Mouse (Mus musculus) heart, adult 11 months (tissue): ENCODE measurements around the gene Serpinb9b.

ENCODE experiments used
- DNase-seq: peaks from one replicate; pipeline ENCODE4 v3.0.0; 2022

The Serpinb9b gene

GRCm38 (mm10) chr13:33027244-33027643, at the start of gene Serpinb9b:
Gene Serpinb9b, plus strand, starts transcription at chr13:33027416.
- DNase-seq: peak; percentile 58

GRCm38 (mm10) chr13:32982556-32983042, 44.6 kb upstream of the Serpinb9b start:
- DNase-seq: peak; percentile 24

- DNase-seq: no peak
These were observed 41.0 kb upstream of the Serpinb9b start for GRCm38 (mm10) chr13:32986256-32986655.

- peak; percentile 84 for DNase-seq
These were observed 33.9 kb upstream of the Serpinb9b start for GRCm38 (mm10) chr13:32993152-32993893.

GRCm38 (mm10) chr13:32993894-32994242, 33.3 kb upstream of the Serpinb9b start:
- no peak for DNase-seq

DNA sequence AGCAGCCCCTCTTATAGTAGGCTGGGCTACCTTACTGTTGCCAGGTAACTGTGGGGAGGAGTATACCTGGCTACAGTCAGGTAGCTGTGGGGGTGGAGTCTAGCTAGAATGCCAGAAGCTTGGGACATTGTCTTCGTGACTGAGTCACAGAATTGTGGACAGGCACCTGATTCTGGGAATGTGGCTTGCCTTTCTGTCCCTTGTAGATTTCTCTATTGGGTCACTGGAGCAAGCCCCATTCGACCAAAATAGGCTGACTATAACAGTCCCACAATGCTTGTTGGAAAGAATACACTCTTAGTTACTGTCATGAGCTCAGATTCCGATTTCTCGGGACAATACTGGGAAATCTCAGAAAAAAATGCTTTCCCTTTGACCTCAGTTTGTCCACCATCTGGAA, 32.2 kb upstream of the Serpinb9b start:
- peak; percentile 83 for DNase-seq

GRCm38 (mm10) chr13:33001341-33001740, 25.9 kb upstream of the Serpinb9b start:
- peak; percentile 30 for DNase-seq

DNA sequence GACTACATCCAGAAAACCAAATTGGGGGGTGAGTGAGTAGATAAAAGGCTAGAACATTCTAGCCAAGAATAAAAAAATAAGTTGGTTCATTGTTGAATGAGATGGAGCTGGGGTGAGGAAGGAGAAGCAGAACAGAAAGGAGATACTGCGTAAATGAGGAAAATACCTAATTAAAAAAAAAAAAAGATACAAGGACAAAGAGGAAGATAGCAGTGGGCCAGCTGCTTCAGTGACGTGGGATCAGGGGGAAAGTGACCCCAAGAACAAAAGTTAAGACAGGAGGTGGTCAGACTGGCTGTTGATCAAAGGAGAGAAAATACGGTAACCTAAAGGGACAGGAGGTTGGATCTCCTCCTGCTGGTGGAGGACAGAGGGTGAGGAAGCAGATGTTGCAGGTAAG, 24.3 kb upstream of the Serpinb9b start, which contains the start of gene Serpinb9:
Gene Serpinb9 (plus strand): TSS at position 301 of the 400 bp plus-strand sequence.
- DNase-seq: no peak

GRCm38 (mm10) chr13:33003523-33004413, 23.4 kb upstream of the Serpinb9b start:
- DNase-seq: peak; percentile 59

GRCm38 (mm10) chr13:33004414-33005105, 22.7 kb upstream of the Serpinb9b start:
- peak; percentile 99 for DNase-seq

DNA sequence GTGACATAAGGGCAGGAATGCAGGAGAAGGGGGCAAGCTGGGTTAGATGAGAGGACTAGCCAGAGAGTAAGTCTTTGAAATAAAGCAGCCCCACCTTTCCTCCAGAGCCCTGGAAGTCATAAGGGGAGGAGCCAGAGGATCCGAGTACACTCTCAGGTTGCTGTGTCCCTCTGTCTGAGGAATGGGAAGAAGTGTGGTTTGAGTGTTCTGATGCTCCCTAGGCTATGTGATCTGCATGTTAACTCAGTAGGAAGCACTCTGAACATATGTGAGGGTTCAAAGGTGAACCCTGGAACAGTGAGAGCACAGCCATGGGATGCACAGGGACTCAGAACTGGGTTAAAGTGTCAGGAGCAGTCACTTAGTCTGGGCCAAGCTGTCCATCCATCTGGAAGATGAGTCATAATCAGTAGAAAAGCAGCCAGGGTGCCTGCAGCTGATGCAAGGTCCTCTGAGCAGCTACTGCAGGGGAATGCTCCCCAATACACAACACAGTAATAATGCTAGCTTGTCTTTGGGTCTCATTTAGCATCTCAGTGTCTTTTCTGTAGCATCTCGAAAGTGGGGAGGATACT, 21.6 kb upstream of the Serpinb9b start:
- peak; percentile 91 for DNase-seq

- DNase-seq: peak; percentile 72
These were observed 20.7 kb upstream of the Serpinb9b start for GRCm38 (mm10) chr13:33006555-33006954.

DNA sequence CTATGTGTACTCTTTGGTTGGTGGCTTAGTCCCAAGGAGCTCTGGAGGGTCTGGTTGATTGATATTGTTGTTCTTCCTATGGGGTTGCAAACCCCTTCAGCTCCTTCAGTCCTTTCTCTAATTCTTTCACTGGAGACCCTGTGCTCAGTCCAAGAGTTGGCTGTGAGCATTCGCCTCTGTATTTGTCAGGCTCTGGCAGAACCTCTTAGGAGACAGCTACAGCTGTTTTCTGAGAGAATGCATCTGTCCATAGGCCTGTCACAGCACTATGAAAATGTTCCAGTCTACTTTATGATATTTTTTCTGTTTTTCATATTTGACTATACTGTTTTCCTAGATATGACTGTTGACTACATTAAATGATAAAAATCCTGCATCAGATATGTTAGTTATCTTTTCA, 14.8 kb upstream of the Serpinb9b start:
- DNase-seq: no peak

DNA sequence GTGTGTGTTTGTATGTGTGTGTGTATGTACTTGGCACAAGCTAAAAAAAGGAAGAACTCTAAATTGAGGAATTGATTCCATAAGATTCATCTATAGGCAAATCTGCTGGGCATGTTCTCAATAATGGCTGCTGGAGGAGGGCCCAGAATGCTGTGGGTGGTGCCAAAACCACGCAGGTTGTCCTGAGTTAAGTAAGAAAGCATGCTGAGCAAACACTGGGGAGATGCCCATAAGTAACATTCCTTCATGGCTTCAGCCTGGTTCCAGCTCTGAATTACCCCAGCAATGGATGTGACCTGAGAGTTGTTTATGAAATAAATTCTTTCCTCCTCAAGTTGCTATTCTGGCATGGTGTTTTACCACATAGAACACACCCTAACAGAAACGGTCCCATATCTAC, 13.9 kb upstream of the Serpinb9b start:
- peak; percentile 49 for DNase-seq

DNA sequence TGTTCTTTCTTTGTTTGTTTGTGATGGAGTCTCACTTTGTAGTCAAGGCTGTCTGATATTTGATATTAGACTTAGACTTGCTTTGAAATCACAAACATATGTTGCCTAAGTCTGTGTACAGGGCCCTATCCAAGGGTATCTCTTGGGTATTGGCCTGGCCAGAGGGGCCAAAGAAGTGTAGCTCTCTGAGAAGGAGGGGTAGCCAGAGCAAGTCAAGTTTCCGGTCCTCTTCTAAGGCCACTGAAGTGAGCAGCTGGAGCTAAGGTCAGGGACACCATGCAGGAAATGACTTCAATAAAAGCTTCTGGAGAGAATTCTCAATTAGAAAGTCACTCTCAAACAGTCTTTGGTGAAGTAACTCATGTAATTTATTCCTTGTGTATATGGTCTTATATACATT, 4.8 kb upstream of the Serpinb9b start:
- peak; percentile 90 for DNase-seq

GRCm38 (mm10) chr13:33026427-33027057, 674 bp upstream of the Serpinb9b start:
- DNase-seq: peak; percentile 29

GRCm38 (mm10) chr13:33028146-33028545, 930 bp downstream of the Serpinb9b start:
- DNase-seq: no peak

- peak; percentile 90 for DNase-seq
These were observed 1.3 kb downstream of the Serpinb9b start for GRCm38 (mm10) chr13:33028550-33028949.

DNA sequence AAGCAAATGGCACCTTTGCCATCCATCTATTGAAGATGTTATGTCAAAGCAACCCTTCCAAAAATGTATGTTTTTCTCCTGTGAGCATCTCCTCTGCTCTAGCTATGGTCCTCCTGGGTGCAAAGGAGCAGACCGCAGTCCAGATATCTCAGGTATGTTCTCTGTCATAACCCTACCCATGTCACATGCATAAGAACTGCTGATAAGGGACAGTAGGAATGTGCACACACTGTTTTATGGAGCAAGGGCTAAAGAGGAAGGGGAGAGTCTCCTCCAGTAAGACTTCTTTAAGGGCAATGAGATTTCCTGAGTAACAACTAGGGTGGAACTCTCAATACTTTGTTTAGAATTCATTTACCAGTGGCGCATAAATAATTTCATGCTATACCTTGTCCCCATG, 2.3 kb downstream of the Serpinb9b start:
- peak; percentile 34 for DNase-seq

DNA sequence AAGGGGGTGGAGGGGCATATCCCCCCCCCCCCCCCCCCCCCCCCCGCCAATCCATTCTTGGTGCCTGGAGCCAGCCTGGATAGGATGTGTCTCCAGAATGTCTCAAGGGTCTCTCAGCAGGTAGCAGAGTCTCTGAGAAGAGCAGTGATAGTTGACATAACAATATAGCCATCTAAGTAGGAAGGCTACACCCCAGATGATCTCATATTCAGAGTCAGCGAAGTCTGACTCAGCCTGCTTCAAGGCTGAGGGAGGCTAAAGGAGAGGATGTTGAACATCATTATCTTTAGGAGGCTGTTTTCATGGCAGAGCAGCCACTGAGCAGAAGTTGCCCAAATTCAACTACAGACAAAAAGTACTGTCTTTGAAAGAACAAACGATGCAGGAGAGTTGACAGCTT, 3.1 kb downstream of the Serpinb9b start:
- peak; percentile 58 for DNase-seq

DNA sequence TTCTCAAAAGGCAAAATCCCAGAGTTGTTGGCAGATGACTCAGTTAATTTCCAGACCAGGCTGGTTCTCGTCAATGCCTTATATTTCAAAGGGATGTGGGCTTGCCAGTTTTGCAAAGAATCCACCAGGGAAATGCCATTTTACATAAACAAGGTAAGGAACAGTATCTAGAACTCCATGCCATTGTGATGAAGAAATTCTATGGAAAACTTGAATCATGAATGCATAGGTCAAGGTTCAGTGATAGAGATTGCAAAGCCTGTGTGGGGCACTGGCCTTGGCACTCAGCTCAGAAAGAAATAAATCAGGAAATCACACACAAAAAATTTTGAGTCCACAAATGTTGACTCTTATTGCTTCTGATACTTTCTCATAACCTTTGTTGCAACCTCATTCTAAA, 8.3 kb downstream of the Serpinb9b start:
- peak; percentile 31 for DNase-seq

- DNase-seq: peak; percentile 66
These were observed 16.3 kb downstream of the Serpinb9b start for GRCm38 (mm10) chr13:33043542-33043941.
